Mouse (Mus musculus): ENCODE measurements around the gene Tmem132c.

Gene Tmem132c

GRCm38 (mm10) chr5:127429124-127429523, 187.5 kb downstream of the Tmem132c start:
- no peak for DNase-seq

- DNase-seq: no peak
Observed at GRCm38 (mm10) chr5:127431561-127431960, 190.0 kb downstream of the Tmem132c start.

- no peak for DNase-seq
Observed at GRCm38 (mm10) chr5:127436836-127437235, 195.2 kb downstream of the Tmem132c start.

- DNase-seq: no peak
Observed at GRCm38 (mm10) chr5:127438639-127439038, 197.0 kb downstream of the Tmem132c start.

GRCm38 (mm10) chr5:127441963-127442362, 200.4 kb downstream of the Tmem132c start:
- DNase-seq: no peak

- DNase-seq: no peak
Observed at GRCm38 (mm10) chr5:127453580-127453979, 212.0 kb downstream of the Tmem132c start.

GRCm38 (mm10) chr5:127454068-127454467, 212.5 kb downstream of the Tmem132c start:
- DNase-seq: no peak

GRCm38 (mm10) chr5:127456076-127456475, 214.5 kb downstream of the Tmem132c start:
- no peak for DNase-seq

GRCm38 (mm10) chr5:127468151-127468550, 226.5 kb downstream of the Tmem132c start:
- DNase-seq: no peak

GRCm38 (mm10) chr5:127470351-127470750, 228.7 kb downstream of the Tmem132c start:
- DNase-seq: no peak

- no peak for DNase-seq
Observed at GRCm38 (mm10) chr5:127471902-127472301, 230.3 kb downstream of the Tmem132c start.

GRCm38 (mm10) chr5:127473706-127474105, 232.1 kb downstream of the Tmem132c start:
- DNase-seq: no peak

GRCm38 (mm10) chr5:127474856-127475255, 233.2 kb downstream of the Tmem132c start:
- DNase-seq: no peak

GRCm38 (mm10) chr5:127477790-127478189, 236.2 kb downstream of the Tmem132c start:
- DNase-seq: no peak

GRCm38 (mm10) chr5:127478322-127478721, 236.7 kb downstream of the Tmem132c start:
- no peak for DNase-seq

- no peak for DNase-seq
Observed at GRCm38 (mm10) chr5:127480931-127481330, 239.3 kb downstream of the Tmem132c start.

GRCm38 (mm10) chr5:127481416-127481815, 239.8 kb downstream of the Tmem132c start:
- no peak for DNase-seq

- no peak for DNase-seq
Observed at GRCm38 (mm10) chr5:127482342-127482741, 240.7 kb downstream of the Tmem132c start.

GRCm38 (mm10) chr5:127483955-127484659, 242.5 kb downstream of the Tmem132c start:
- DNase-seq: no peak

- no peak for DNase-seq
Observed at GRCm38 (mm10) chr5:127484813-127485486, 243.3 kb downstream of the Tmem132c start.

GRCm38 (mm10) chr5:127487190-127487589, 245.6 kb downstream of the Tmem132c start:
- no peak for DNase-seq

- no peak for DNase-seq
Observed at GRCm38 (mm10) chr5:127488666-127489065, 247.1 kb downstream of the Tmem132c start.

GRCm38 (mm10) chr5:127491724-127492123, 250.1 kb downstream of the Tmem132c start:
- no peak for DNase-seq

GRCm38 (mm10) chr5:127496895-127497294, 255.3 kb downstream of the Tmem132c start:
- DNase-seq: no peak

All from thymus, adult 18-20 months (tissue).